ENCODE assay signal across 8 mouse cellular contexts in genomic region chr9:100642840-100643697, GRCm38 (mm10). TPM values are rescaled to one million over a fixed set of nuclear protein-coding genes. Genes with fewer than 3 reads are reported as not detected.
A peak's percentile ranks its signal among the peaks of the same experiment; 100 is the strongest.
DNase-seq lines count a peak whose midpoint lies in the region; ATAC-seq and TF ChIP-seq lines count a peak whose summit lies in the region.

No protein-coding gene starts in this region.

- DNase-seq in CH12.LX (ENCODE audit: extremely low read depth) = peak; percentile 95
- peak; percentile 90 for DNase-seq in c-Kit-positive CD71-positive TER-119-negative erythroid progenitor cells, embryonic 14.5 days (ENCODE audit: low read depth)
- DNase-seq in forebrain, embryonic 11.5 days (ENCODE audit: low spot score) = peak; percentile 100
- DNase-seq in kidney, postnatal 36 days = peak; percentile 98 to 99
- DNase-seq in telencephalon, adult 2 months (ENCODE audit: low read depth, low spot score) = peak; percentile 97

- dilution Hi-C loops in CH12.LX (cut with MboI; ENCODE audit: extremely low pct_ligation_motif_present, extremely low pct_unique_long_range_greater_than_20kb, low sequenced_read_pairs) = no loop called here

- H3K4me2 ChIP-seq in CH12.LX (ENCODE audit: insufficient read depth, low read depth, poor library complexity, severe bottlenecking) = peak overlapping the region; percentile 80; the same call in 1 of the 2 replicates
- H3K4me2 ChIP-seq in forebrain, embryonic 11.5 days (ENCODE audit: low read depth, low read length, severe bottlenecking) = peak overlapping the region; percentile 60
- H3K4me2 ChIP-seq in heart, embryonic 16.5 days (ENCODE audit: low read depth, low read length) = peak overlapping the region; percentile 77
- H3K4me2 ChIP-seq in liver, embryonic 15.5 days = peak overlapping the region; percentile 85
- peak overlapping the region; percentile 63 for H3K4me2 ChIP-seq in neural tube, embryonic 12.5 days (replicated peaks)

- TF ChIP-seq RAD21 in CH12.LX (IDR thresholded peaks at IDR 0.05; ENCODE audit: low read depth, low read length) = peak; percentile 75

- TF ChIP-seq EP300 in CH12.LX (IDR thresholded peaks at IDR 0.05; ENCODE audit: low read length) = 0 out of 2 replicates have a peak, but pooled peaks have one; percentile 1

- peak overlapping the region; percentile 60 to 100 (median 87) for H3K4me3 ChIP-seq in CH12.LX (replicated peaks in 1 of 3; ENCODE audit: low read depth in 2 of 3, low read length in 2 of 3, poor library complexity in 1 of 3)
- H3K4me3 ChIP-seq in forebrain, embryonic 11.5 days (ENCODE audit: low read depth, low read length) = peak overlapping the region; percentile 79
- peak overlapping the region; percentile 86 for H3K4me3 ChIP-seq in heart, embryonic 16.5 days (ENCODE audit: low read length)
- H3K4me3 ChIP-seq in liver, embryonic 15.5 days (replicated peaks) = peak overlapping the region; percentile 97
- peak overlapping the region; percentile 81 for H3K4me3 ChIP-seq in neural tube, embryonic 12.5 days

- under 1% methylated on average over 94 of the region's 97 CpGs for WGBS in forebrain, embryonic 11.5 days
- WGBS in heart, embryonic 16.5 days = under 1% methylated on average over 87 of the region's 97 CpGs
- WGBS in liver, embryonic 15.5 days (ENCODE audit: insufficient replicate concordance) = under 1% methylated on average over 96 of the region's 97 CpGs
- WGBS in neural tube, embryonic 12.5 days = under 1% methylated on average over 96 of the region's 97 CpGs

- peaks cover 30% of the 10 kb centered on the region for H3K79me2 ChIP-seq in CH12.LX (replicated peaks; ENCODE audit: control insufficient read depth, extremely low read depth, insufficient read depth, poor library complexity, severe bottlenecking)

- H3K27me3 ChIP-seq in CH12.LX (replicated peaks) = no peaks in the 10 kb centered on the region
- H3K27me3 ChIP-seq in forebrain, embryonic 11.5 days (ENCODE audit: control insufficient read depth, insufficient read depth, low read length) = no peaks in the 10 kb centered on the region
- no peaks in the 10 kb centered on the region for H3K27me3 ChIP-seq in heart, embryonic 16.5 days (ENCODE audit: control insufficient read depth, insufficient read depth, low read length)
- H3K27me3 ChIP-seq in liver, embryonic 15.5 days = no peaks in the 10 kb centered on the region
- no peaks in the 10 kb centered on the region for H3K27me3 ChIP-seq in neural tube, embryonic 12.5 days (replicated peaks)

- ATAC-seq in forebrain, embryonic 11.5 days (replicated peaks; ENCODE audit: low FRiP score) = peak; percentile 98
- peak; percentile 96 for ATAC-seq in heart, embryonic 16.5 days (replicated peaks; ENCODE audit: extremely low read depth, insufficient read depth, low FRiP score)
- ATAC-seq in liver, embryonic 15.5 days (ENCODE audit: insufficient read depth) = peak; percentile 95
- peak; percentile 99 for ATAC-seq in neural tube, embryonic 12.5 days (ENCODE audit: low FRiP score, low read depth)

- peaks cover 4 to 20% of the 10 kb centered on the region in 2 experiments; a peak in 3 of 4 replicates for H3K4me1 ChIP-seq in CH12.LX (ENCODE audit: control insufficient read depth in 1 of 2, insufficient read depth in 2 of 2)
- peaks cover 15% of the 10 kb centered on the region; the same call in 1 of the 2 replicates for H3K4me1 ChIP-seq in forebrain, embryonic 11.5 days (replicated peaks; ENCODE audit: control insufficient read depth, insufficient read depth, low read length)
- peaks cover 13% of the 10 kb centered on the region for H3K4me1 ChIP-seq in heart, embryonic 16.5 days (ENCODE audit: control insufficient read depth, insufficient read depth, low read length)
- H3K4me1 ChIP-seq in liver, embryonic 15.5 days (replicated peaks) = peaks cover 37% of the 10 kb centered on the region
- H3K4me1 ChIP-seq in neural tube, embryonic 12.5 days = peaks cover 25% of the 10 kb centered on the region

- no peaks in the 10 kb centered on the region for H3K9me3 ChIP-seq in CH12.LX (replicated peaks; ENCODE audit: low read length)
- no peaks in the 10 kb centered on the region for H3K9me3 ChIP-seq in forebrain, embryonic 11.5 days (ENCODE audit: control insufficient read depth, low read length)
- H3K9me3 ChIP-seq in heart, embryonic 16.5 days (replicated peaks; ENCODE audit: control insufficient read depth, low read length) = no peaks in the 10 kb centered on the region
- no peaks in the 10 kb centered on the region for H3K9me3 ChIP-seq in liver, embryonic 15.5 days (replicated peaks)
- H3K9me3 ChIP-seq in neural tube, embryonic 12.5 days = no peaks in the 10 kb centered on the region

- peak overlapping the region; percentile 86 for H3K27ac ChIP-seq in CH12.LX (ENCODE audit: insufficient read depth, low read depth)
- H3K27ac ChIP-seq in forebrain, embryonic 11.5 days (ENCODE audit: low read depth, low read length) = peak overlapping the region; percentile 99
- peak overlapping the region; percentile 99 for H3K27ac ChIP-seq in heart, embryonic 16.5 days (ENCODE audit: low read length)
- H3K27ac ChIP-seq in liver, embryonic 15.5 days (replicated peaks) = peak overlapping the region; percentile 98
- peak overlapping the region; percentile 97 for H3K27ac ChIP-seq in neural tube, embryonic 12.5 days

- H3K36me3 ChIP-seq in CH12.LX (replicated peaks in 1 of 2; ENCODE audit: control insufficient read depth in 1 of 2, insufficient read depth in 1 of 2, low read length in 1 of 2) = no peaks in the 10 kb centered on the region
- no peaks in the 10 kb centered on the region for H3K36me3 ChIP-seq in forebrain, embryonic 11.5 days (ENCODE audit: control insufficient read depth, insufficient read depth, low read length)
- H3K36me3 ChIP-seq in heart, embryonic 16.5 days (ENCODE audit: control insufficient read depth, insufficient read depth) = no peaks in the 10 kb centered on the region
- H3K36me3 ChIP-seq in liver, embryonic 15.5 days (replicated peaks) = no peaks in the 10 kb centered on the region
- H3K36me3 ChIP-seq in neural tube, embryonic 12.5 days = no peaks in the 10 kb centered on the region

- peak; percentile 76 for TF ChIP-seq POLR2A in CH12.LX (IDR thresholded peaks at IDR 0.05; ENCODE audit: low read depth, low read length)

- in situ Hi-C loops in CH12.LX (cut with MboI; ENCODE audit: low pct_ligation_motif_present, low pct_unique_long_range_greater_than_20kb, low sequenced_read_pairs) = loop anchor here (5.0 kb wide), 1 partner anchor 191 kb away; no protein-coding TSS in a partner anchor

- TF ChIP-seq CTCF in CH12.LX (conservative IDR thresholded peaks at IDR 0.05 in 1 of 2, IDR thresholded peaks at IDR 0.05 in 1 of 2; ENCODE audit: low read depth in 2 of 2, low read length in 2 of 2) = peak in 1 of 2 experiments; percentile 99; a peak in 2 of 4 replicates

- peak overlapping the region; percentile 100 for H3K9ac ChIP-seq in CH12.LX (ENCODE audit: insufficient read depth, low read depth)
- H3K9ac ChIP-seq in forebrain, embryonic 11.5 days (ENCODE audit: low read length) = peak overlapping the region; percentile 87
- H3K9ac ChIP-seq in heart, embryonic 16.5 days (ENCODE audit: low read length) = peak overlapping the region; percentile 96
- peak overlapping the region; percentile 96 for H3K9ac ChIP-seq in liver, embryonic 15.5 days
- peak overlapping the region; percentile 92 for H3K9ac ChIP-seq in neural tube, embryonic 12.5 days

TF ChIP-seq in CH12.LX, 34 proteins besides CTCF, POLR2A, EP300 and RAD21 (continues in another document):
- TF ChIP-seq MXI1 (IDR thresholded peaks at IDR 0.05; ENCODE audit: low read depth, low read length) (peak; percentile 42; the same call in 1 of the 2 replicates), ZKSCAN1 (IDR thresholded peaks at IDR 0.05; ENCODE audit: borderline replicate concordance, low read depth, low read length) (no peak), CHD2 (IDR thresholded peaks at IDR 0.05; ENCODE audit: low read length) (0 out of 2 replicates have a peak, but pooled peaks have one; percentile 51), JUND (conservative IDR thresholded peaks at IDR 0.05; ENCODE audit: low read depth, low read length) (no peak), SIN3A (IDR thresholded peaks at IDR 0.05; ENCODE audit: low read length) (peak; percentile 82), ZNF384 (IDR thresholded peaks at IDR 0.05; ENCODE audit: low read depth, low read length) (no peak), JUN (IDR thresholded peaks at IDR 0.05; ENCODE audit: insufficient read depth, low read depth, low read length) (no peak), MAFK (IDR thresholded peaks at IDR 0.05; ENCODE audit: insufficient replicate concordance, low read length) (no peak), TCF12 (IDR thresholded peaks at IDR 0.05; ENCODE audit: low read depth, low read length) (peak; percentile 72), KAT2A (IDR thresholded peaks at IDR 0.05; ENCODE audit: insufficient replicate concordance, low read length) (0 out of 2 replicates have a peak, but pooled peaks have one; percentile 43), PAX5 (IDR thresholded peaks at IDR 0.05; ENCODE audit: low read length) (no peak), MAX (IDR thresholded peaks at IDR 0.05; ENCODE audit: low read length) (peak; percentile 60; the same call in 1 of the 2 replicates), USF2 (conservative IDR thresholded peaks at IDR 0.05; ENCODE audit: low read depth, low read length) (no peak), NELFE (IDR thresholded peaks at IDR 0.05; ENCODE audit: low read depth, low read length) (peak; percentile 82), USF1 (IDR thresholded peaks at IDR 0.05; ENCODE audit: low read depth, low read length) (no peak), UBTF (IDR thresholded peaks at IDR 0.05; ENCODE audit: low read depth, low read length) (peak; percentile 96), TBP (conservative IDR thresholded peaks at IDR 0.05; ENCODE audit: low read depth, low read length) (no peak; the same call in none of the 2 replicates), E2F4 (IDR thresholded peaks at IDR 0.05; ENCODE audit: insufficient replicate concordance, low read depth, low read length) (peak; percentile 79; the same call in 1 of the 2 replicates), MAZ (IDR thresholded peaks at IDR 0.05; ENCODE audit: low read depth, low read length) (peak; percentile 93), MYC (IDR thresholded peaks at IDR 0.05; ENCODE audit: low read depth, low read length) (no peak; the same call in 1 of the 2 replicates), IRF4 (IDR thresholded peaks at IDR 0.05; ENCODE audit: low read depth, low read length) (peak; percentile 57)

RNA-seq across cellular contexts. Expression of gene Stag1, which starts 45.5 kb away (rescaled TPM):
- total RNA-seq in CH12.LX (2012; rRNA removed) = 24.5 and 29.5 TPM in 2 replicates
- 33.7 and 37.4 TPM in 2 replicates for total RNA-seq in CH12.LX (2014; rRNA removed)
- 43.2 and 45.9 TPM in 2 replicates for polyA plus RNA-seq in CH12.LX (2012; ENCODE audit: insufficient read length, low read depth)
- 57.8 and 63.0 TPM in 2 replicates for polyA plus RNA-seq in forebrain, embryonic 11.5 days (2014; fragmentation: Nextera tagmentation; extraction: Ambion mirVana)
- 22.9 and 23.9 TPM in 2 replicates for polyA plus RNA-seq in heart, embryonic 16.5 days (2015; fragmentation: Nextera tagmentation; extraction: Ambion mirVana)
- polyA plus RNA-seq in liver, embryonic 15.5 days (2015; fragmentation: Nextera tagmentation; extraction: Ambion mirVana) = 15.3 and 16.8 TPM in 2 replicates
- polyA plus RNA-seq in neural tube, embryonic 12.5 days (2016; fragmentation: Nextera tagmentation; extraction: Ambion mirVana) = 42.7 and 53.7 TPM in 2 replicates

Comparison
In these comparisons a context has a peak if more than half of its experiments do, and no peak if none do; other contexts are left out.
1. Peak in every context shown above with its lines: DNase-seq, ATAC-seq, H3K4me3 ChIP-seq and H3K27ac ChIP-seq.